Mouse (Mus musculus): Measurements from ENCODE around the gene Scarf1. TPM values are rescaled to one million over a fixed set of nuclear protein-coding genes. Genes with fewer than 3 reads are reported as not detected.

Scarf1 gene
- total RNA-seq (2021), result 1 to 10 TPM; 2.9 to 4.0 TPM

DNA sequence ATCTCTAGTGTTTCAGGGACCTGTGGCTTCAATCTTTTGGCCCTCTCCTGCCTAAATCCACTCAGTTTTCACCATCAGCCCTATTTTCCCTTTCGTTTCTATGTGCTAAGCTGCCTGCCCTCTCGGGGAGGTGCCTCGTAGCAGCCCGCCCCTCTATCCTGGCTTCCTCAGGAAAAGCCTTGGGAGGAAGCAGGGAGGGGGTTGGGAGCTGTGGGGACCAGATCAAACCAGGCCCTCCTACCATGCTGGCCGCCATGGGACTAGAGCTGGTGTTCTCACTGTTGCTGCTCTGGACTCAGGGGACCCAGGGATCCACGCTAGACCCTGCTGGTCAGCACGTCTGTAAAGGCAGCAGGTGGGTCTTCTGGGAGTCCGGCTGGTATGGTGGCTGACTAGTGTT is at the start of gene Scarf1:
TSS of gene Scarf1 (plus strand) at position 205 of the 400 bp plus-strand sequence.
- intact Hi-C loops (cut with DNase I), result loop anchor here (10.0 kb wide), 1 partner anchor 339 kb away; the partner anchor contains the start of gene Ovca2
- DNase-seq (ENCODE audit: extremely low spot score in 1 of 2, low spot score in 2 of 2), result peak in 1 of 2 experiments; percentile 91

DNA sequence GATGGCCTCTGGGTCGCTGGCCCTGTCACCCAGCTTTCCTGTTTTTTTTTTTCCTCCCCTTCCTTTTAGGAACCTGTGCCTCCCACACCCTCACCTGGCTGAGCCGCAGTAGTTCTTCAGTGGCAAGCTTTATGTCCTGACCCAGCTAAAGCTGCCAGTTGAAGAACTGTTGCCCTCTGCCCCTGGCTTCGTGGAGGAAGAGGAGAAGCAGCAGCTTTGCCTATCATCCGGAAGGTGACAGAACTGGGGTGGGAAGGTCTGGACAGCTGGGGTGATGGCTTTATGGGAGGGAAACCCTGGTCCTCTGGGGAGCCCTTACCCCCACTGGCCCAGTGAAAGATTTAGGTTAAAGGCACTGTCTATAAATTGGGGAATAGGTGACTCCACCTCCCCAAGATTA is 49.7 kb upstream of the Scarf1 start:
- no peak for DNase-seq (ENCODE audit: extremely low spot score in 1 of 2, low spot score in 2 of 2)
- intact Hi-C loops (cut with DNase I), result no loop called here

DNA sequence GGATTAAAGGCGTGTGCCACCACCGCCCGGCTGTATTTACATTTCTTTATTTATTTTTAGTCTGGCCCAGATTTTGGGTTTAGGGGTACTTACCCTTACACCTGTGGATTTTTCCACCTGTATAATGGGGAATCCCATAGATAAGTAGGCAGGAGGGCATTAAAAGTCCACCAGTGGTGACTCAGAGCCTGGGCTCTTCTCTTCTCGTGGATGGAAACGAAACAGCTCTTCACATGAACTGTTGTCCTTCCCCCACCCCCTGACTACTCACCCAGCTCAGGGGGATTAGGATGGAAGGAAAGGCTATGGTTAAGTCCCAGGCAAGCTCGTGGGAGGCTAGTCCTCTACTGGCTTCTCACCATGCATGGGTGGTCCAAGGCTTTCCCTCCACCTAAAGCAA is 48.9 kb upstream of the Scarf1 start:
- DNase-seq (ENCODE audit: extremely low spot score in 1 of 2, low spot score in 2 of 2), result no peak
- intact Hi-C loops (cut with DNase I), result no loop called here

DNA sequence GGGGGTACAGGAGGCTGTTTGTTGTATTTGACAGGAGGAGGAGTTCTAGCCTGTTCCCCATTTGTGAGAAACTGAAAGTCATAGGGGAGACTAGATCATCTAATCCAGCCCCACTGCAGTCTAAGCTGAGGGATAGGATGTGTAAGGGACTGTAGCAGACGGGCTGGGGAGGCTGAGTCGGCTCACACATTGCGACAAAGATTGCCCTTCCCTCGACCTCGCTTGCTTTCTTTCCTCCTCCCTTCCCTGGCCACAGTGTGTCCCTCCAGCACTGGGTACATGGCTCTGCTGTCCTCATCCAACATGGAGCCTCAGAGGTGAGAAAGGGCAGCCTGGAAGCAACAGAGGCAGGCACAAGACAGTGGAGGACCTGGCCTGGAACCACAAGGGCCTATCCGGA is 48.3 kb upstream of the Scarf1 start:
- no peak for DNase-seq (ENCODE audit: extremely low spot score in 1 of 2, low spot score in 2 of 2)
- intact Hi-C loops (cut with DNase I), result no loop called here

DNA sequence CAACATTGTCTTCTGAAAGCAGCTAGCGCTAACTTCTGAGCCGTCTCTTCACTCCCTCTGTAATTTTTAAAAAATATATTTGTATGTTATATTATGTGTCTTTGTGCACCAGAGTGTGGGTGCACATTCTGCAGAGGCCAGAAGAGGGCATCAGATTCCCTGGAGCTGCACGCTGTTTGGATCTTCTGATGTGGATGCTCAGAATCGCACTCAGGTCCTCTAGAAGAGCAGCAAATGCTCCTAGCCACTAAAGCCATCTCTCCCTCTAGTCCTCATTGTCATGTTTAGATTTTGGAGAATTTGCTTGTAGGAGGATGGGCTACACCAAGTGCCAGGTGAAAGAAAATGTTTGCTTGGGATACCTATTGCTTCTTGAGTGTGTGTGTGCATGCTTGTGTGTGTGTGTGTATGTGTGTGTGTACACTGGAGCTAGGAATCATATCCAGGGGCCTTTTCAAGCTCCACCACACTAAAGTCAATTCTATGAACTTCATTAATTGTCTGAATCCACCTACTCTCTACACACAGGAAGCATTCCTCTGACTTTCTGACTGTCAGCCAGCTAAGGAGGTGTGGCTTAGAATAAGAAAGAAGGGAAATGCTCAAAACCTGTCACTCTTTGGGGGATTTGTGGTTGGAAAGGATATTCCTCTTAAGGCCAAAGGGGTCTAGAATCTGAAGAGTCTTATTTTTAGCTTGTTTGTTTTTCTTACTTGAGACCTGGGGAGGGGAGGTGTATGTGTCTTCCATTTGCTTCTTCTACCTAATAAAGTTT is 46.4 kb upstream of the Scarf1 start:
- DNase-seq (ENCODE audit: extremely low spot score in 1 of 2, low spot score in 2 of 2), result no peak
- intact Hi-C loops (cut with DNase I), result no loop called here

DNA sequence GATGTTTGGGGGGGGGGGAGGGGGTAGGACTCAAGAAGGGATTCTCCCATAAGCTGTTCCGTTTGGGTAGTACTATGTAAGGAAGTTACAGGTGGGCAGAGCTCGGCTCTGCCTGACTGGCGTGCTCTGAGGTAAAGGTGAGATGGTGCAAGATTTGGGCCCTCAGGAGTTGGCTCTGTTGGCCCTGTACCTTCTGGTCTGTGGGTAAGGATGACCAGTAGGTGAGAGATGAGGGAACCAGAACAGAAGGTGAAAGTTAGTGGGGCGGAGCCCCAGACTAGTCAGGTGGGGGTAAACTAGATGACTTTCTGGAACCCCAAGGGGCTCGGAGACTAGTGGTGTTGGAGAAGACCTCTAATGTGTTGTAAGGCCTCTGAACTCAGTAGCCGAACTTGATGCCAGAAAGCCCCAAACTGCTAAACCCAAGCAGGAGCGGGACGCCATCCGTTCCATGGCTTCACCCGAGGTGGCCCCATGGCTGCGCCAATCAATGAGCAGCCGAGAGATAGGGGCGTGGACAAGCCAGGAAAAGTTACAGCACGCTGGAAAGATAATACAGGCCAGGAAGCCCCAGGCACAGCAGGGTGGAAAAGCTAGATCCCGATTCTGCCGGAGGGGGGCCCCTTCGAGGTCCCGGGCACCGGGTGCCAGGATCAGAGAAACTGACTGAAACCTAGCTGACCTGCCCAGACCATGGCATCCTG is 45.7 kb upstream of the Scarf1 start:
- DNase-seq (ENCODE audit: extremely low spot score in 1 of 2, low spot score in 2 of 2), result peak in 1 of 2 experiments; percentile 70
- intact Hi-C loops (cut with DNase I), result no loop called here

DNA sequence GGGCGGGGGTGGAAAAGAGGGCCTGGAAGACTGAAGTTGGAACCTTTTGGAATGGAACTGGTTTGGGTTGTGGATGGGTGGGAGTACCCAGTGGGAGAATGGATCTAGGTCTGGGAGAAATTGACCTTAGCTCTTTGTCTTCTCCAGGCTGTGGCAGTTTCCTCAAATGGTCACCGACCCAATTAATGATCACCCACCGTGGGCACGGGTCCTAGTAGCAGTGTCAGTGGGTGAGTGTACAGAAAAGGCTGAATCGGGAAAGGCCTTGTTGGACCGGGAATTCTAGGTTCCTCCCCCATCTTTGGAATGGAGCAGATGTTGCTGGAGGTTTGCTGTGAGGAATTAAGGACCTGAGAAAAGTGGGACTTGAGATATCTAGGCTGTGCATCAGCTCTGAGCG is 44.9 kb upstream of the Scarf1 start:
- DNase-seq (ENCODE audit: extremely low spot score in 1 of 2, low spot score in 2 of 2), result no peak
- intact Hi-C loops (cut with DNase I), result no loop called here

DNA sequence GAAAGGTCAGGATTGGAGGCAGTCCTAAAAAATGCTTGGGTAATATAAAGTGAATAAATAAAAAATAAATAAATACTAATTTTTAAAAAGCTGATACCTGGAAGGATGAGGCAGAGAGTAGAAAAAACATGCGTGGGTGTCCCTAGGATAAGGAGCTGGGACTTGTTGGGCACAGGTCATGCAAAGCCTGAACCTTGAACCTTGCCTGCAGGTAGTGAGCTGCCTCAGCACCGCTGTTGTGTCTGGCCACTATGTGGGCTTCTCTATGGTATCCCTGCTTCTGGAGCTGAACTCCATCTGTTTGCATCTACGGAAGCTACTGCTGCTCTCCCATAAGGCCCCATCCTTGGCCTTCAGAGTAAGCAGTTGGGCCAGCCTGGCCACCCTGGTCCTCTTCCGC is 44.1 kb upstream of the Scarf1 start:
- DNase-seq (ENCODE audit: extremely low spot score in 1 of 2, low spot score in 2 of 2), result no peak
- intact Hi-C loops (cut with DNase I), result no loop called here

DNA sequence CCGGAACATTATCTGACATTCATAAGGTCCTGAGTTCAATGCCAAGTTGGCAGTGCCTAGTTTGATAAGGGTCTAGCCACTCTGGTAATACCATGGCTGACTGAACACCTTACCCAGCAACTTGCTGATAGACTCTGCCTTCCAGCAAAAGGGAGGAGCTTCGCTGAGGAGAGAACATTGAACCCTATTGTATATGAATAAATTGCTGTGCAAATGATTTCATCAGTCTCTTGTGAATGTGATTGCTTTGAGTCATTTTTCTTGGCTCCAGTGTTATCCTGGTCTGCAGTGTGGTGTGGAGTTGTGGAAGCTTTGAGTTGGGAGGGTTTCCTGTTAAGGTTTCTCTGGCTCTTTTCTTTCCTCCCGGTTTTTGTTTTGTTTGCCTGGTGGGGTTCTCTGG is 42.7 kb upstream of the Scarf1 start:
- DNase-seq (ENCODE audit: extremely low spot score in 1 of 2, low spot score in 2 of 2), result no peak
- intact Hi-C loops (cut with DNase I), result no loop called here

DNA sequence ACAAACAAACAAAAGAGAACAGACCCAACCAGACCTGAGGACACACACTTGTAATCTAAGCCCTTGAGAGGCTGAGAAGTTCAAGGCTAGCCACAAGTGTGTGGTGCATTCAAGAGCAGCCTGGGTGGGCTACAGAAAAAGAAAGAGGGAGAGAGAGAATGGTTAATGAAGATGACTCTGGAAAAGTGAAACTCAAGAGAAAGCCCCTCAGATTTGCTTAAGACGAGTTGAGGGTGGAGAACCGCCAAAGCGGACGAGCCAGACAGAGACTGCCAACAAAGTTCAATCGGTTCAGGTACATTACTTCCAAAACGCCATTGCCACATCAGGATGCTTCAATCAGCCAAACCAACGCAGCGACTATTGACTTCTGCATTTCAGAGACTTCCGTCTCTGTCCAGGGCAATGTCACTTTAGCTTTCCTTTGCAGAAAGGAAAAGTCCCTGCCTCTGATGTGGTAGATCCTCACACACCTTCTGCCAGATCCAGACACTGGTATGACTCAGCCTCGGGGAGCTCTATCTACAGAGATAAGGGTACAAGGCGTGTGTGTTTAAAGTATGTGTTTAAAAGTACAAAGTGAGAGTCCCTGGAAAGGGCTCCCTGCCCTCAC is 40.8 kb upstream of the Scarf1 start:
- intact Hi-C loops (cut with DNase I), result no loop called here

DNA sequence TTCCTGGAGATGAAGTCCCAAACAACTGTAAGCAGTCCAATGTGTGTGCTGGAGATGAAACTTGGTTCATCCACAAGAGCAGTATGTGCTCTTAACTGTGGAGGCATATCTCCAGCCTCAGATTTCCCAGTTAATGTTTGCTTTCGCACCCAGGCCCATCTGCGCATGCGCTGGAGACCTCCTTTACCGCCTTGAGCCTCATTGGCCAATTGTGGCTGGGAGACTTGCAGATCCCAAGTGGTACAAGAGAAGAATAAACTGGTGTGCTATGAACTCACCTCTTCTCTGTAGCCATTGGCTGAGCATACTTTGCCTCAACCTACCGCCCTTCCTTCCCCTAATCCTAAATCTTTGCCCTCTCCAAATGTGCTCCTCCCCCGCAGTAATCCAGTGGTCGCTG is 40.0 kb upstream of the Scarf1 start:
- intact Hi-C loops (cut with DNase I), result no loop called here
- DNase-seq (ENCODE audit: extremely low spot score in 1 of 2, low spot score in 2 of 2), result no peak

More for the DNA sequence above, 40.8 kb upstream of the Scarf1 start:
- DNase-seq (ENCODE audit: extremely low spot score in 1 of 2, low spot score in 2 of 2), result no peak

DNA sequence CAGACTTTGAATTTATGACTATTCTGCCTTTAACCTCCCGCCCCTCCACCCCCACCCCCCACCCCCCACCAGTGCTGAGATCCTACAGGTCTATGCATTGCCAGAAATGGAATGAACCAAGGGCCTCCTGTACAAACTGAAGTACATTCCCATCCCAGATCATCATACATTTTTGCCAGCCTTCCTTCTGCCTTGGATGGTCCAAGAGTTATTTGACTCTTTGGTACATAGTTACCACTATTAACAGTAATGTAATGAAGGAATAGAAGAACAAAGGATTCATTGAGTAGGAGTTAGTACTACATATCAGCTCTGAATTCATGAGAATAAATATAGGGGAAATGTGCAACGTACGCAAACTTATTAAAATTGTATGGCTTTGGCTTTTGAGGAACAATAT is 27.1 kb upstream of the Scarf1 start:
- DNase-seq (ENCODE audit: extremely low spot score in 1 of 2, low spot score in 2 of 2), result no peak
- intact Hi-C loops (cut with DNase I), result no loop called here

DNA sequence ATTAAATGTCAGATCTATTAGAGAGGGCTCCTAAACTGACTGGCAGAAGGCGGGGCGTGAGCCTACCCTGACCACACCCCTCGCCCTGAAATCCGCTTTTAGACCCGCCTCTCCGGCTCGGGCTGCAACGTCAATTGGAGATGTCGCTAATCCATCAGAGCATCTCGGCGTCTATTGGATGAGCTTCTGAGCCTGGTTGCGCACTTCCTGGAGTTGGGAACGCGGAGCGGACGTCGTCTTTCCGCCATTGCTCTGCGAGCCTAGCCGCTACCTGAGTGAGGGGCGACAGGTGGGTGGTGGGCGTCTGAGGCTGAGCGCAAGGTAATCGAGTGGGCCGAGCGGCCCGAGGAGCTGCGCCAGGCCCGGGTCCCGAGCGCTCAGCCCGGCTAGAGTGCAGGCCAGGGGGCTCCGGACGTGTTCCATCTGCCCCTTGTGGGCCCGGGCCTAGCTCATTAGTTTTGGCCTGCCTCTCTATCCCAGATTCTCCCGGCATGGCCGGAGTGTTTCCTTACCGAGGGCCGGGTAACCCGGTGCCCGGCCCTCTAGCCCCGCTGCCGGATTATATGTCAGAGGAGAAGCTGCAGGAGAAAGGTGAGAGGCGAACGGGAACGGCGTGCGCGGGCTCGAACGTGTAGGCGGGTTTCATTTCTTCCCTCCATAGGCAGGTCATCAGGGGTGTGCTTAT is 26.6 kb upstream of the Scarf1 start, which contains the start of gene Prpf8:
TSS of gene Prpf8 (plus strand) at position 216 of the 685 bp plus-strand sequence.
- intact Hi-C loops (cut with DNase I), result no loop called here
- peak; percentile 96 to 98 for DNase-seq (ENCODE audit: extremely low spot score in 1 of 2, low spot score in 2 of 2)

DNA sequence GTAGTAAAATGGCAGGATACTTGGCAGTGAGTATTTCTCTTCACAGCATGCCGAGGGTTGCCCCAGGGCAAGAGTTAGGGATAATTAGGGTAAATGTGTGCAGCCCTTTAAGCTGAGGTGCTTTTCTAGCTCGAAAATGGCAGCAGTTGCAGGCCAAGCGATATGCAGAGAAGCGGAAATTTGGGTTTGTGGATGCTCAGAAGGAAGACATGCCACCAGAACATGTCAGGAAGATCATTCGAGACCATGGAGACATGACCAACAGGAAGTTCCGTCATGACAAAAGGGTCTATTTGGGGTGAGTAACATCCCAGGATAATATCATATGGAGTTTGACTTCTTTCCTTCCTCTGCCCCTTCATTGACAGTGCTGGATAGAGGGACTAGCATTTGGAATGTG is 25.8 kb upstream of the Scarf1 start:
- DNase-seq (ENCODE audit: extremely low spot score in 1 of 2, low spot score in 2 of 2), result no peak
- intact Hi-C loops (cut with DNase I), result no loop called here

DNA sequence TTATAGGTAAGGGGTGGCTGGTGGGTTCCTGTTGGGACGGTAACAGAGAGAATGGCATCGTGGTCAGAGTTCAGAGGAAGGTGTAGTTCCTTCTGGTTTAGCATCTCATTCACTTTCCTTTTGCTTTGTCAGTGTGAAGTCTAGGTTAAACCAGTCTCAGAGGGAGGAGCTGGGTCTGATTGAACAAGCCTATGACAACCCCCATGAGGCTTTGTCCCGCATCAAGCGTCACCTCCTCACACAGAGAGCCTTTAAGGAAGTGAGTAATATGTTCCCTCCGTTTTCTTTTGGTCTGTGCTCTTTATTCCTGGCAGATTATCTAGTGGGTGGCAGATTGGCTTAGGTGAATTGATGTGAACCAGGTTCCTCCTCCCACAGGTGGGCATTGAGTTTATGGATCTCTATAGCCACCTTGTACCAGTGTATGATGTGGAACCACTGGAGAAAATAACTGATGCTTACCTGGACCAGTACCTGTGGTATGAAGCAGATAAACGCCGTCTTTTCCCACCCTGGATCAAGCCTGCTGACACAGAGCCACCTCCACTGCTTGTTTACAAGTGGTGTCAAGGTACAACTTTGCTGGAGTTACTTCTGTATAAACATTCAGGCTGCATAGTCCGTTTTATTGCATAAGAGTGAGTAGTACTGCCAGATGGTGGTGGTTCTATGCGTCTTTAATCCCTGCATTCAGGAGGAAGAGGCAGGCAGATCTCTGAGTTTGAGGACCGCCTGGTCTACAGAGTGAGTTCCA is 18.9 kb upstream of the Scarf1 start:
- no peak for DNase-seq (ENCODE audit: extremely low spot score in 1 of 2, low spot score in 2 of 2)
- intact Hi-C loops (cut with DNase I), result loop anchor here (2.0 kb wide), 1 partner anchor 14 kb away; no protein-coding TSS in a partner anchor

DNA sequence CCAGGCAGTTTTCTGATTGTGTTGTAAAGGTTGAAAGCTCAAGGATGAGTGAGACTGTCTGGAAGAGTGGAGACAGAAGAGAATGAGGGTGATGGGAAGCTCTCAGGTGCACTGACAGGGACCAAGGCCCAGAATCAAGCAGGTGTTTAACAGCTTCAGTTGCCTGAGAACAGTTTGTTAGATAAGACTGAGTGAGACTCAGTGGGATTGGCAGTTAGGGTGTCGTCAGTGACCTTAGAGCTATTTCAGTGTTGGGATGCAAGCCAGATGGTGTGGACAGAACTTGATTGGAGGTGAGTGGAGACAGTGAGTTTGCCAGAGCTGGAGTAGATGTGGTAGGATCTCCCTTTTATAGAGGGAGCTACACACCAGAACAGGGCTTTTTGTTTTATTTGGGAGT is 15.2 kb upstream of the Scarf1 start:
- intact Hi-C loops (cut with DNase I), result no loop called here
- no peak for DNase-seq (ENCODE audit: extremely low spot score in 1 of 2, low spot score in 2 of 2)

DNA sequence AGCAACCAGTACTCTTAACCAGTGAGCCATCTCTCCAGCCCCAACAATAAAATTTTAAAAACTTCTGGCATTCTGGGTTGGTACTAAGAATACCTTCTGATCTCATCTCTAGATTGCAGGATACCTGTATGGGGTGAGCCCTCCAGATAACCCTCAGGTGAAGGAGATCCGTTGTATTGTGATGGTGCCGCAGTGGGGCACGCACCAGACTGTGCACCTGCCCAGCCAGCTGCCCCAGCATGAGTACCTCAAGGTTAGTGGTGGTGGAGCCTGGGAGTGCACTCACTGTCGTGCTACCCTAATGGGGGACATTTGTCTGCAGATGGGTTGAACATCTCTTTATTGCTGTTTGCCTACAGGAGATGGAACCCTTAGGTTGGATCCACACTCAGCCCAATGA is 5.2 kb upstream of the Scarf1 start:
- intact Hi-C loops (cut with DNase I), result loop anchor here (2.0 to 10.0 kb wide), 2 partner anchors 13 to 103 kb away; no protein-coding TSS in a partner anchor
- no peak for DNase-seq (ENCODE audit: extremely low spot score in 1 of 2, low spot score in 2 of 2)

DNA sequence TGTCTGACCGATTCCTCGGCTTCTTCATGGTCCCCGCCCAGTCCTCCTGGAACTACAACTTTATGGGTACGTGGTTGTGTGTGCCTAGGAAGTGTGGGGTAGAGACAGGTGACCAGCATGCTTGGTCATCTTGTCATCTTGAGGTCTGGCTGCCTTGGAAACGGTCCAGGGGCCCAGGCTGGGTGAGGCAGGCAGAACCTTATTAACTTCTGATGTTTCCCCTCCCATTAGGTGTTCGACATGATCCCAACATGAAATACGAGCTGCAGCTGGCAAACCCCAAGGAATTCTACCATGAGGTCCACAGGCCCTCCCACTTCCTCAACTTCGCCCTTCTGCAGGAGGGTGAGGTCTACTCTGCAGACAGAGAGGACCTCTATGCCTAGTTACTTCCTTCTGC is 4.4 kb upstream of the Scarf1 start:
- no peak for DNase-seq (ENCODE audit: extremely low spot score in 1 of 2, low spot score in 2 of 2)
- intact Hi-C loops (cut with DNase I), result loop anchor here (2.0 to 10.0 kb wide), 2 partner anchors 14 to 104 kb away; no protein-coding TSS in a partner anchor

Data from left cerebral cortex, postnatal 10 days (tissue).